Mouse (Mus musculus): ENCODE data around the gene Mmp7.

- TF ChIP-seq CTCF (IDR thresholded peaks at IDR 0.05) = no peak
- TF ChIP-seq EP300 (IDR thresholded peaks at IDR 0.05) = no peak
These were observed 13.6 kb upstream of the Mmp7 start for GRCm38 (mm10) chr9:7678154-7678837.

All from lung, postnatal 0 days (tissue).